Mouse (Mus musculus): ENCODE data around the gene Olfr298. TPM values are rescaled to one million over a fixed set of nuclear protein-coding genes. Genes with fewer than 3 reads are reported as not detected.

Olfr298 gene
- polyA plus RNA-seq (2015; fragmentation: Nextera tagmentation; extraction: Ambion mirVana) = not detected in 2 replicates

- H3K27me3 ChIP-seq = no peaks in the 10 kb centered on the region
- DNase-seq (no peak), ATAC-seq (ENCODE audit: low read depth) (no peak)
- no peaks in the 10 kb centered on the region for H3K4me1 ChIP-seq (replicated peaks)
- no peak within 1 kb of the TSS for H3K4me3 ChIP-seq (replicated peaks)
- no peak within 1 kb of the TSS for H3K27ac ChIP-seq
- no peaks in the 10 kb centered on the region for H3K9me3 ChIP-seq (replicated peaks)
- H3K4me2 ChIP-seq = no peak within 1 kb of the TSS
- H3K9ac ChIP-seq = no peak within 1 kb of the TSS
- H3K36me3 ChIP-seq = no peaks in the 10 kb centered on the region
- 53% methylated on average over 1 of the region's 1 CpGs for WGBS (ENCODE audit: insufficient replicate concordance)
Observed at GRCm38 (mm10) chr7:86492384-86492783, at the start of gene Olfr298. Olfr298 (minus strand) TSS chr7:86492484.

DNA sequence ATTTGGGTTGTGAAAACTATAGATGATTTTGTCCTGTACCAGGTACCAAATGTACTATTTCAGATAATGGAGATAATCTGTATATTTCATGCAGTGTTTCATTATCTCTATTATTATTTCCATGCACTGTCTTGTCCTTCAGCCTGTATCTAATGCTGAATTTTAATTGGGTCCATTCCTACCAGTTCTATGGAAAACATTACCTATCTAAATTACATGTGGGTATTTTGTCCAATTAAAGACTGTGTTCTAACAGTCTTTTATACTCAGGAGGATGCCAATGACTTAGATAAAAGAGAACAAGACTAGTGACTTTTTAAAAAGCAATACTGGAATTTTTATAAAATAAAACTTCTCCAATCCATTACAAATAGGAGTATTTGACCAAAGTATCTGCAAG, 27.4 kb upstream of the Olfr298 start, which contains the start of gene Olfr297:
Gene Olfr297 (plus strand): TSS at position 301 of the 400 bp plus-strand sequence.
- no peak within 1 kb of the TSS for H3K4me2 ChIP-seq
- no peak within 1 kb of the TSS for H3K9ac ChIP-seq
- H3K4me3 ChIP-seq (replicated peaks) = no peak within 1 kb of the TSS
- no peak for DNase-seq
- H3K36me3 ChIP-seq = no peaks in the 10 kb centered on the region
- H3K9me3 ChIP-seq (replicated peaks) = no peaks in the 10 kb centered on the region
- ATAC-seq (ENCODE audit: low read depth) = no peak
- no peak within 1 kb of the TSS for H3K27ac ChIP-seq
- H3K4me1 ChIP-seq (replicated peaks) = no peaks in the 10 kb centered on the region
- no peaks in the 10 kb centered on the region for H3K27me3 ChIP-seq

DNA sequence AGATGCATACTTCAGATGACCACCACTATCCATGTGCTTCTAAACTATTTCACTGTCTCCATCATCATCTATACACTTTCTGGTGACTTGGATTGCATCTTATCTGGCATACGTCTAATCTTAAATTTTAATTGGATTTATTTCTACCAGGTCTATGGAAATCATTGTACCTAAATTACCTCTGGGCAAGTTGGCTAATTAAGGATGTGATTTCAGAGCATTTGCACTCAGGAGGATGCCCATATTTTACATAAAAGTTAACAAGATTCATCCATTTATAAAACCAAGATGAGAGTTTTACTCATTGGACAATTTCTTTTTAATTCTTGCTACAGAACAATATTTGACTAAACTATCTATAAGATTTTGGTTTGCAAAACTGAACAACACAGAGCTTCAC, 32.7 kb downstream of the Olfr298 start, which contains the start of gene Olfr299:
Gene Olfr299 (plus strand): TSS at position 301 of the 400 bp plus-strand sequence.
- Histone ChIP-seq H3K4me2 (no peak within 1 kb of the TSS), H3K4me3 (replicated peaks) (no peak within 1 kb of the TSS), H3K27ac (no peak within 1 kb of the TSS), H3K9ac (no peak within 1 kb of the TSS), H3K9me3 (replicated peaks) (no peaks in the 10 kb centered on the region), H3K36me3 (no peaks in the 10 kb centered on the region), H3K4me1 (replicated peaks) (no peaks in the 10 kb centered on the region), H3K27me3 (no peaks in the 10 kb centered on the region)
- ATAC-seq (ENCODE audit: low read depth) (no peak), DNase-seq (no peak)
- 69% methylated on average over 1 of the region's 1 CpGs for WGBS (ENCODE audit: insufficient replicate concordance)

Other genes starting within 250 kb of the Olfr298 start
- gene Vmn2r76, start 246.2 kb downstream of the Olfr298 start, polyA plus RNA-seq (2015; fragmentation: Nextera tagmentation; extraction: Ambion mirVana) = not detected in 2 replicates
- gene Olfr310, start 215.3 kb downstream of the Olfr298 start, polyA plus RNA-seq (2015; fragmentation: Nextera tagmentation; extraction: Ambion mirVana) = not detected in 2 replicates
- gene Olfr309, start 178.8 kb downstream of the Olfr298 start, polyA plus RNA-seq (2015; fragmentation: Nextera tagmentation; extraction: Ambion mirVana) = not detected in 2 replicates
- not detected in 2 replicates for gene Olfr308, start 166.9 kb downstream of the Olfr298 start, polyA plus RNA-seq (2015; fragmentation: Nextera tagmentation; extraction: Ambion mirVana)
- gene Olfr307, start 154.9 kb downstream of the Olfr298 start, polyA plus RNA-seq (2015; fragmentation: Nextera tagmentation; extraction: Ambion mirVana) = not detected in 2 replicates
- gene Olfr305, start 125.6 kb downstream of the Olfr298 start, polyA plus RNA-seq (2015; fragmentation: Nextera tagmentation; extraction: Ambion mirVana) = not detected in 2 replicates
- gene Olfr304, start 105.8 kb downstream of the Olfr298 start, polyA plus RNA-seq (2015; fragmentation: Nextera tagmentation; extraction: Ambion mirVana) = not detected in 2 replicates
- gene Olfr303, start 94.7 kb downstream of the Olfr298 start, polyA plus RNA-seq (2015; fragmentation: Nextera tagmentation; extraction: Ambion mirVana) = not detected in 2 replicates
- gene Olfr301, start 88.6 kb downstream of the Olfr298 start, polyA plus RNA-seq (2015; fragmentation: Nextera tagmentation; extraction: Ambion mirVana) = not detected in 2 replicates
- gene Olfr299, start 32.6 kb downstream of the Olfr298 start, polyA plus RNA-seq (2015; fragmentation: Nextera tagmentation; extraction: Ambion mirVana) = not detected in 2 replicates
- not detected in 2 replicates for gene Olfr297, start 27.5 kb upstream of the Olfr298 start, polyA plus RNA-seq (2015; fragmentation: Nextera tagmentation; extraction: Ambion mirVana)
- not detected in 2 replicates for gene Olfr295, start 91.4 kb upstream of the Olfr298 start, polyA plus RNA-seq (2015; fragmentation: Nextera tagmentation; extraction: Ambion mirVana)
- not detected in 2 replicates for gene Olfr294, start 124.2 kb upstream of the Olfr298 start, polyA plus RNA-seq (2015; fragmentation: Nextera tagmentation; extraction: Ambion mirVana)
- gene Olfr293, start 156.6 kb upstream of the Olfr298 start, polyA plus RNA-seq (2015; fragmentation: Nextera tagmentation; extraction: Ambion mirVana) = not detected in 2 replicates
- gene Olfr292, start 195.8 kb upstream of the Olfr298 start, polyA plus RNA-seq (2015; fragmentation: Nextera tagmentation; extraction: Ambion mirVana) = not detected in 2 replicates